Mouse (Mus musculus) hindbrain, embryonic 11.5 days (tissue): ENCODE results near the gene Wdr37. TPM values are rescaled to one million over a fixed set of nuclear protein-coding genes. Genes with fewer than 3 reads are reported as not detected.

Experiments used
- ATAC-seq: fragments of 200-750 bp; cut with Nextera tagmentation; 2 replicates; pipeline ENCODE4 v1.8.0; 2017; ENCODE audit warnings: mild to moderate bottlenecking, moderate TSS enrichment, moderate library complexity; ENCODE audit not compliant: low FRiP score
- DNase-seq: peaks from one replicate; pipeline ENCODE4 v3.0.0-alpha.2; 2015; ENCODE audit warnings: low spot score
- H3K27ac ChIP-seq: fragments of 300-500 bp; sonication (generic); 2 replicates; pipeline ENCODE4 v1.5.1; 2014; ENCODE audit warnings: mild to moderate bottlenecking, low read depth, low read length
- H3K27me3 ChIP-seq: fragments of 300-500 bp; sonication (generic); 2 replicates; pipeline ENCODE4 v1.6.1; 2014; ENCODE audit warnings: mild to moderate bottlenecking, low read length, moderate library complexity, mixed read lengths; ENCODE audit not compliant: control insufficient read depth, insufficient read depth
- H3K36me3 ChIP-seq: fragments of 300-500 bp; sonication (generic); 2 replicates; pipeline ENCODE4 v1.6.1; 2014; ENCODE audit warnings: mild to moderate bottlenecking, low read length, moderate library complexity, mixed read lengths; ENCODE audit not compliant: control insufficient read depth, insufficient read depth
- H3K4me1 ChIP-seq: fragments of 300-500 bp; sonication (generic); replicated peaks from 2 replicates; pipeline ENCODE4 v1.6.1; 2014; ENCODE audit warnings: low read length, mixed read lengths; ENCODE audit not compliant: control insufficient read depth, insufficient read depth
- H3K4me2 ChIP-seq: fragments of 300-500 bp; sonication (generic); replicated peaks from 2 replicates; pipeline ENCODE4 v1.6.1; 2014; ENCODE audit warnings: mild to moderate bottlenecking, low read depth, low read length
- H3K4me3 ChIP-seq: fragments of 300-500 bp; sonication (generic); 2 replicates; pipeline ENCODE4 v1.5.1; 2014; ENCODE audit warnings: low read depth, low read length
- H3K9ac ChIP-seq: fragments of 300-500 bp; sonication (generic); 2 replicates; pipeline ENCODE4 v1.6.1; 2014; ENCODE audit warnings: low read depth, low read length
- H3K9me3 ChIP-seq: fragments of 300-500 bp; sonication (generic); 2 replicates; pipeline ENCODE4 v1.6.1; 2016; ENCODE audit warnings: low read length; ENCODE audit not compliant: control insufficient read depth
- WGBS: fragments of 180-500 bp; shearing (Covaris S2); extraction: QIAGEN DNeasy Blood & Tissue Kit; methylation state at CpG from one replicate; pipeline ENCODE4 v1.1.7; 2014; 5-methylcytosine and 5-hydroxymethylcytosine counted together
- polyA plus RNA-seq: library from polyadenylated mRNA; unstranded; fragments of >200 nt; fragmentation: Nextera tagmentation; extraction: Ambion mirVana; gene quantifications from 2 replicates; pipeline ENCODE4 v1.2.1, GENCODE M21; 2014

Wdr37 gene
- polyA plus RNA-seq, 1 experiment from 2014 or later, result 48.2 TPM

DNA sequence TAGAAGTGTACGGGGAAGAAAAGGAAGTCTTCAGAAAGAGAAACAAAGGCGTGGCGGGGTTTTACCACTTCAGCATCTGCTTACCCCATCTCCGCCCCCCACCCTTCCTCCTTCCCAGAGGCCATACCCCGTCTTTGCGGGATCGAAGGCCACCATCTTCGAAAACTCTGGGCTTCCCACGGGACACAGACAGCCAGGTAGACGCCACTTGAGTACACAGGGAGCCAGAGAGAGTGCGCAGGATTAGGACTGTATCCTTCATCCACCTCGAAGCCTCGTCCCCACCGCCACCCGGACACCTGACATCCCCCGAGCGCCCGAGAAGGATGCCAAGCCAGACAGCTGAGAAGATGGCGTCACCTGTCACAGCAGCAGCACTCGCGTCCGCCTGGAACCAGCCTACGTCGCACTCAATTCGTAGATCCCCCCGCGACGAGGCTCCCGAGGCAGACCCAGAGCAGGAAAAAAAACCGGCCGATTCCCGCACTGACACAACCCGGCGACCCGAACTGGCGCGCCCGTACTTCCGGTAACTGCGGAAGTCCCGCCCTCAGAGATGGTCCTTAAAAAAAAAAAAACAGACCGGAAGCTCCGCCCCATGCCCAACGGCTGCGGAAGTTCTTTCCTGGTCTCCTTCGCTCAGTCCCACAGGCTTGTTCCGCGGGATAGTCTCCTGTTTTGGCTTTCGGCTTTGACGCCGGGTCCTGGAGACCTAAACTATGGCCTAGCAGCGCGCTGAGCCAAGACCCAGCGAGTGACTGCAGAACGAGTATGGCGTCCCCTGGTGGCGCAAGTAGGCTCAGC lies 997 bp downstream of the Wdr37 start:
- ATAC-seq (peak; percentile 93), DNase-seq (peak; percentile 90)
- Histone ChIP-seq H3K4me2 (peak overlapping the region; percentile 71), H3K27ac (peak overlapping the region; percentile 96), H3K9me3 (no peaks in the 10 kb centered on the region), H3K4me3 (peak overlapping the region; percentile 89), H3K4me1 (no peaks in the 10 kb centered on the region), H3K27me3 (no peaks in the 10 kb centered on the region), H3K36me3 (no peaks in the 10 kb centered on the region), H3K9ac (peak overlapping the region; percentile 88)
- WGBS, result under 1% methylated on average over 57 of the region's 57 CpGs

DNA sequence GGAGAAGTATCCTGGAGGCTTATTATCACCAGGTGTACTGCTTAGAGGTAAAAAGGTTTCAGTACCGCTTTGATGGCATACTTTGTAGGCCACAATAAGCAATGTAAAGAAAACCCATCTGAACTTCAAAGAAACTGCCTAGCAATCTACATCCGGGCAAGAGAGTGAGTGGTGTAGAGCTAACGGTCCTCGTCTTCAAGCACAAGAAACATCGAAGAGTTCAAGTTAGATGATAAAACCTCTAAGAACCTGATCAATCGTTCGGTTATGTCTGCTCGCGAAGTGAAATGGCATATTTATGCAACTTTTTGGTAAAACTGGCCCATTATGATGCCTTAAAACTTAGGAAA lies 1.6 kb downstream of the Wdr37 start:
- Histone ChIP-seq H3K4me2 (peak overlapping the region; percentile 71), H3K27me3 (no peaks in the 10 kb centered on the region), H3K9me3 (no peaks in the 10 kb centered on the region), H3K36me3 (no peaks in the 10 kb centered on the region), H3K4me3 (peak overlapping the region; percentile 89), H3K9ac (peak overlapping the region; percentile 88), H3K27ac (peak overlapping the region; percentile 96; the same call in 1 of the 2 replicates), H3K4me1 (no peaks in the 10 kb centered on the region)
- no peak for ATAC-seq
- peak; percentile 39 for DNase-seq
- WGBS, result 9% methylated on average over 9 of the region's 9 CpGs

DNA sequence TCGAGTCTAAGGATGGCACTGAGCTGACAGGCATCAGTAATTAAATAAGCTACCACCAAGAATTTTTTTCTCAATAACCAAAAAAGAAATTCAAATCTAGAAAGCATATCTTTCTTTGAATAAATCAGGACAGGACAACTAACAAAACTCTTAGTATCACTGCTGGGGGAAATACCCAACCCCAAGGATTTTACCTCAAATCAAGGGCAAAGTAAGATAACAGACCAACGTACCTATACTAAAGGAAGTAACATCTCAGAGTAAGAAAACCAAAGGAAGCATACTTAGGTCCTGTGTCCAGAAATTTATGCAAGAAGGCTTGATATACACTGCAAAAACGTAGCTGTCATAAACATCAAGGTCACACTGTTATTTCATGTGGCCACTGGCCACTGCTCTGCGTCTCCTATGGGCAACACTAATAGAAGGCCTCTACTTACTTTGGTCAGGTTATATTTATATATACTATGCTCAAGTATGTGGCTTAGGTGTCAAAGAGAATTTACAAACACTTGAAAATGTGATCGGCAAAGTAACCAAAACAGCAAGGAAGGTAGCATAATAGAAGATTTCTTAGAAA lies 2.0 kb downstream of the Wdr37 start:
- ATAC-seq (no peak), DNase-seq (no peak)
- Histone ChIP-seq H3K27me3 (no peaks in the 10 kb centered on the region), H3K4me1 (no peaks in the 10 kb centered on the region), H3K9me3 (no peaks in the 10 kb centered on the region), H3K27ac (no peak overlapping the region), H3K4me3 (peak overlapping the region; percentile 89), H3K4me2 (peak overlapping the region; percentile 71), H3K36me3 (no peaks in the 10 kb centered on the region), H3K9ac (peak overlapping the region; percentile 88)
- WGBS, result 82% methylated on average over 5 of the region's 5 CpGs

DNA sequence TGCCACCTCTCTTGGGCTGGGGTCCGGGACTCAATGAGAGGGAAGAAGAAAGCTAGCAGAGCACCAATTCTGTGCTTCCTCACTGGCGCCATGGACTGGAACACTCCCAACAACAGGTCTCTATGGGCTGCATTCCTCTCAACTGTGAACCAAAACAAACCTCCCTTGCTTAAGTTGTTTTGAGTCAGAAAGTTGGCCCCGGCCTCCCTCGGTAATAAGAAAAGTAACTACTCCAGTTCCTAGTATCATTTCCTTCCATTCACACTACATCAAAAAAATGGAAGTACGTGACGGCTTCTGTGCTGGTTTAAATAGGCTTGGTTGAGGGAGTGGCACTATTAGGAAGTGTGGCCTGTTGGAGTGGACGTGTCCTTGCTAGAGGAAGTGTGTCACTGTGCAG lies 5.1 kb downstream of the Wdr37 start:
- no peaks in the 10 kb centered on the region for H3K4me1 ChIP-seq
- ATAC-seq, result no peak
- 92% methylated on average over 7 of the region's 7 CpGs for WGBS
- no peaks in the 10 kb centered on the region for H3K27me3 ChIP-seq
- DNase-seq, result no peak
- H3K36me3 ChIP-seq, result no peaks in the 10 kb centered on the region
- no peaks in the 10 kb centered on the region for H3K9me3 ChIP-seq
- H3K9ac ChIP-seq, result no peak overlapping the region
- H3K27ac ChIP-seq, result no peak overlapping the region
- no peak overlapping the region for H3K4me3 ChIP-seq
- H3K4me2 ChIP-seq, result no peak overlapping the region

DNA sequence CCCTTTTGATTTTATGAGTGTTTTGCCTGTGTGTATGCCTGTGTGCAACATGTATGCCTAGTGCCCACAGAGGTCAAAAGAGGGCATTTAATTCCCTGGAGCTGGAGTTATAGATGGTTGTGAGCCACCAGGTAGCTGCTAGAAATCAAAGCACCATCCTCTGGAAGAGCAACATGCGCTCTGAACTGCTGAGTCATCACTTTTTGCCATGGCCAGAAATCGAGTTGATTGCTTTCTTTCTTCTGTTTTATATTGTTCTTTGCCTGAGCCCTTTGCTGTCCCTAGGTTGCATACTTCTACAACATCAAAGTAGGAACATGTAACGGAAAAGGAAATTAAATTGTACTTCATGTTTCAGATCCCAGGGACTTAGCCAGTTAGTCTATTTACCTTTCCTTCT lies 6.7 kb downstream of the Wdr37 start:
- no peak overlapping the region for H3K9ac ChIP-seq
- no peak for ATAC-seq
- H3K36me3 ChIP-seq, result no peaks in the 10 kb centered on the region
- no peak overlapping the region for H3K27ac ChIP-seq
- H3K4me3 ChIP-seq, result no peak overlapping the region
- H3K4me1 ChIP-seq, result no peaks in the 10 kb centered on the region
- no peaks in the 10 kb centered on the region for H3K27me3 ChIP-seq
- H3K4me2 ChIP-seq, result no peak overlapping the region
- H3K9me3 ChIP-seq, result no peaks in the 10 kb centered on the region
- no peak for DNase-seq
- WGBS, result 91% methylated on average over 3 of the region's 3 CpGs

DNA sequence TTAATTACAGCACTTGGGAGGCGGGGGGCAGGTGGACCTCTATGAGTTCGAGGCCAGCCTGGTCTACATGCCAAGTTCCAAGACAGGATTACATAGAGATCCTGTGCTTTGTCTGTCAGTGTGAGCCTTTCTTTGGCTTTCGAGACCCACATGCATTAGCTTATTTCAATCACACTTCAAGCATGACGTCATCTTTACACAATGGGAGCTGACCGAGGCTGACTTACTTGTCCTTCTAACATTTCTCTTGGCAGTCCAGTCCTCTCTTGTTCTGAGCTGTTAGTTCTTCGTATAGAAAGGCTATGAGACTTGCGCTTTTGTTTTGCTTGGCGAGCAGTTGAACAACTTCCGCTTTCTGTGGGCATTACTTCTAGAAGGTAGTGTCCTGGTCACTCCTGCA lies 10.8 kb downstream of the Wdr37 start:
- WGBS, result 94% methylated on average over 9 of the region's 9 CpGs
- no peak overlapping the region for H3K9ac ChIP-seq
- ATAC-seq, result no peak
- no peaks in the 10 kb centered on the region for H3K4me1 ChIP-seq
- no peaks in the 10 kb centered on the region for H3K36me3 ChIP-seq
- no peak overlapping the region for H3K4me3 ChIP-seq
- H3K27me3 ChIP-seq, result no peaks in the 10 kb centered on the region
- no peak overlapping the region for H3K4me2 ChIP-seq
- no peak overlapping the region for H3K27ac ChIP-seq
- H3K9me3 ChIP-seq, result no peaks in the 10 kb centered on the region
- DNase-seq, result no peak

DNA sequence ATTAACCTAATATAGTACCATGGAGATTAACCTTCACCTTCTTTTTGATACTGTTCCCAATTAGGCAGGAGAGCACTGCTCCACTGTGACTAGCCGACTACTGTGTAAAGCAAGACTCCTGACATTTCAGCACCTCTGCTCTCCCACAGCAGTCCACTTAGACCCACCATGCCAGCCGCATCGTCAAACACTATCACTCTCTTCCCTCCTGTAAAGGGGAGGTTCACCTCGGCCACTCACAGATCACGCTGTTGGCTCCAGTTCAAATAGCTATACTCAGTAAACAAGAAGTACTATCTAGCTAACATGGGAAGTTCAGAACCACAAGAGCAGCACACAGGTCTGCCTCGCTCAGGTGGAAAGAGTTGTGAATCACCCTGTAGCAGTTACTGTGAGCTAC lies 13.3 kb downstream of the Wdr37 start:
- no peak overlapping the region for H3K27ac ChIP-seq
- ATAC-seq (no peak), DNase-seq (no peak)
- WGBS, result 97% methylated on average over 6 of the region's 6 CpGs
- no peak overlapping the region for H3K4me2 ChIP-seq
- no peaks in the 10 kb centered on the region for H3K27me3 ChIP-seq
- H3K4me3 ChIP-seq, result no peak overlapping the region
- no peaks in the 10 kb centered on the region for H3K4me1 ChIP-seq
- H3K9ac ChIP-seq, result no peak overlapping the region
- H3K36me3 ChIP-seq, result peaks cover 3% of the 10 kb centered on the region; the same call in 1 of the 2 replicates
- H3K9me3 ChIP-seq, result no peaks in the 10 kb centered on the region

DNA sequence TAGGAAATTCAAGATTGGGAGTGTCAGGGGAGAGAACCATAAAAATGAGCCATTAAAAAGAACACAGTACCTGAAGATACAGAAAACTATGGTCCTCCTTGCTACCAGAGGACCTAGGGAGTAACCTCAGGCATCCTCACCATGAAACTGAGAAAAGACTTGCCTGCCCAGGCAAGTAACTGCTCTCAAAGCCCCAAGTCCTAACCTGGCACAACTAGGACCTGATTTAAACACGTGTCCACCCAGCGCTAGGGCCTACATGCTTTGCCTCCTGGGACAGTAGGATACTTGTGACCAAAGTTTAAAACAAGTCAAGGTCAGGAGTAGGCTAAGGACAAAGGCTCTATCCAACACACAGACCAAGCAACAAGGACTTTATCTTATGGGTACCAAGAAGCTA lies 16.9 kb downstream of the Wdr37 start:
- H3K27me3 ChIP-seq, result no peaks in the 10 kb centered on the region
- H3K27ac ChIP-seq, result no peak overlapping the region
- H3K4me3 ChIP-seq, result no peak overlapping the region
- ATAC-seq (no peak), DNase-seq (no peak)
- no peak overlapping the region for H3K4me2 ChIP-seq
- no peak overlapping the region for H3K9ac ChIP-seq
- H3K36me3 ChIP-seq, result peaks cover 3% of the 10 kb centered on the region; the same call in 1 of the 2 replicates
- WGBS, result 87% methylated on average over 2 of the region's 2 CpGs
- H3K4me1 ChIP-seq, result no peaks in the 10 kb centered on the region
- no peaks in the 10 kb centered on the region for H3K9me3 ChIP-seq

DNA sequence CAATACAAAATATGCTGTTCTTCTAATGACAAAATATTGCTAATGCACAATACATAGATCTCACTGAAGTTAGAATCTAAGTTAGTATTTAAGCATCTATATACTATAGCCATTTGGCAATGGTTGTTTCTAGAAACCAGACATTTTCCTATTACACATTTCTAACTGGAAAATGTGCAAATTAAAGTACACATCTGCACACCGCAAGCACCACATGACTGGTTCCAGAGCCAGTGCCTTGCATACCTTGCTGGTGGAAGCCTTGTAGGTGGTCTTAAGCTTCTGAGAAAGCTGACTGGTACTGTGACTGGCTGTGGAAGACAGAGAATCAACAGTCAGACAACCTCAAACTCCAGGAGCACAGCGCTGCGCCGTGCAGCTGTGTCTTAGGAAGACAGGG lies 18.3 kb downstream of the Wdr37 start:
- no peak overlapping the region for H3K27ac ChIP-seq
- no peaks in the 10 kb centered on the region for H3K27me3 ChIP-seq
- no peaks in the 10 kb centered on the region for H3K9me3 ChIP-seq
- peaks cover 5% of the 10 kb centered on the region; the same call in 1 of the 2 replicates for H3K36me3 ChIP-seq
- H3K4me2 ChIP-seq, result no peak overlapping the region
- ATAC-seq (no peak), DNase-seq (no peak)
- 95% methylated on average over 4 of the region's 4 CpGs for WGBS
- no peaks in the 10 kb centered on the region for H3K4me1 ChIP-seq
- no peak overlapping the region for H3K9ac ChIP-seq
- H3K4me3 ChIP-seq, result no peak overlapping the region
